Mouse (Mus musculus) skeletal muscle tissue, postnatal 0 days (tissue): ENCODE results near the gene Lman1l. TPM values are rescaled to one million over a fixed set of nuclear protein-coding genes. Genes with fewer than 3 reads are reported as not detected.

ENCODE experiments used
- polyA plus RNA-seq: library from polyadenylated mRNA; unstranded; fragments of >200 nt; fragmentation: Nextera tagmentation; extraction: Ambion mirVana; gene quantifications from 2 replicates; pipeline ENCODE4 v1.2.1, GENCODE M21; 2015

Lman1l gene
- not detected in 2 replicates for polyA plus RNA-seq

DNA sequence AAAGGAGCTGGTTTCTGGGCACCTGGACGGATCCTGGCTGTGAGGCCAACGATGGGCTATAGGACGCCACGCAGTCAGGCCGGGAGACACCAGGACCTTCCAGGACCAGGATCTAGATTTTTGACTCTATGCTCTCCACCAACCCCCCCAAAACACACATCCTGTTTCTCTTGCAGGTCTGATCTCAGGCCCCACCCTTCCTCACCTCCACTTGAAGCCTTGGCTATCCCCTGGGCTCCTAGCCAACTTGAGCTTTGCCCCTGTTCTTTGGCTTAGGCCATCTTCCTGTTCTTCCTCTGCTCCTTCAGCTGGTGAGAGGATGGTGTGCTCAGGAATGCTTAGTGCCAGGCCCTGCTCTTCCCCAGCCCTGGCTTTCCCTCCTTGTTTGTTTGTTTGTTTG, at the start of gene Lman1l:
Gene Lman1l (minus strand): TSS at position 101 of the 400 bp plus-strand sequence.

DNA sequence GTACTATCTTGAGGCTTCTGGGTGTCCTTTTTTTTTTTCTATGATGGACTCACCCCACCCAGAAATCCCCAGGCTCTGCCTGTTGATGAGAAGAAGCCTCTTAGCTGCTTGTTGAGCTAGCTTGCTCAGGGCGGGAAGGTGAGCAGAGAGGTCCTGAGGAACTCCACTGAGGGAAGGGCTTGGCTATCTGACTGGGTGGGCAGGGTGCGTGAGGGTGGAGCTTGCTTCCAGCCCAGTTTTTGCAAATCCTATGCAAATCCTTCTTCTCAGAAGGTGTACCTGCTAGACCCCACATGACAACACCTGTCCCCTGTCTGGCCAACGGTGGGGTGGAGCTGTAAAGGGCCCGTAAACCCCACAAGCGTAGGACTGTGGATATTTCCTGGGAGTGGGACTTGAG, 32.7 kb upstream of the Lman1l start, which contains the start of gene Csk:
Gene Csk (minus strand): TSS at position 349 of the 400 bp plus-strand sequence.

DNA sequence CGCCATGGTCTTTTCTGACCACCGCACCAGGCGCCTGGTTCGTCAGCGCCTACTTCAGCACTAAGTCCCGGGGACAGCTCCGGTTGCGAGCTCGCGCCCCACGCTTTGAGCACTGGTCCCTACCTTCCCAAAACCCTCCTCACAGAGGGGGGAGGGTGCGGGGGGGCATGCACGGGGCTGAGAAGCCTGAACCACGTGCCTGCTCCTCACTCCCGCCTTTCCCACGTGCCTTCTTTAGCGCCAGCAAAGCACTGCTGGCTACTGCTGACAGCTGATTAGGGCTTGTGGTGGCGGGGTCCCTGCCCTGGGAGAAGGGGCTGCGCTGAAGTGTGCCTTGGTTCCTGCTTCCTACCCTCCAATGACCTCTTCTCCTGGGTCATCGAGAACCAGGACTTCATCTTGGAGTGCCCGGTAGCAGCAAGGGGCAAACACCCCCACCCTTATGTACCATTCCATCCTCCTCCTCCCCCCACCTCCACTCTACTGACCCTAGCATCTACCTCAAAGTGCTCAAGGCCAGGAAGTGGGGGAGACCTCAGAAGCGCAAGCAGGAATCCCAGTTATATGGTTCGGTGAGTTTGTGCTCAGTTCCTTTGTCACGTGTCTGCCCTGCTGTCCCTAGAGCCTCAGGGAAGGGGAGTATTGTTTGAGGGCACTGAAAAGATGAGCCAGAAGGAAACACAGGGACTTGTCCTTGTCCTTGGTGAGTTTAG, 14.3 kb downstream of the Lman1l start, which contains the start of gene Cplx3:
Gene Cplx3 (minus strand): TSS at position 143 of the 713 bp plus-strand sequence.

DNA sequence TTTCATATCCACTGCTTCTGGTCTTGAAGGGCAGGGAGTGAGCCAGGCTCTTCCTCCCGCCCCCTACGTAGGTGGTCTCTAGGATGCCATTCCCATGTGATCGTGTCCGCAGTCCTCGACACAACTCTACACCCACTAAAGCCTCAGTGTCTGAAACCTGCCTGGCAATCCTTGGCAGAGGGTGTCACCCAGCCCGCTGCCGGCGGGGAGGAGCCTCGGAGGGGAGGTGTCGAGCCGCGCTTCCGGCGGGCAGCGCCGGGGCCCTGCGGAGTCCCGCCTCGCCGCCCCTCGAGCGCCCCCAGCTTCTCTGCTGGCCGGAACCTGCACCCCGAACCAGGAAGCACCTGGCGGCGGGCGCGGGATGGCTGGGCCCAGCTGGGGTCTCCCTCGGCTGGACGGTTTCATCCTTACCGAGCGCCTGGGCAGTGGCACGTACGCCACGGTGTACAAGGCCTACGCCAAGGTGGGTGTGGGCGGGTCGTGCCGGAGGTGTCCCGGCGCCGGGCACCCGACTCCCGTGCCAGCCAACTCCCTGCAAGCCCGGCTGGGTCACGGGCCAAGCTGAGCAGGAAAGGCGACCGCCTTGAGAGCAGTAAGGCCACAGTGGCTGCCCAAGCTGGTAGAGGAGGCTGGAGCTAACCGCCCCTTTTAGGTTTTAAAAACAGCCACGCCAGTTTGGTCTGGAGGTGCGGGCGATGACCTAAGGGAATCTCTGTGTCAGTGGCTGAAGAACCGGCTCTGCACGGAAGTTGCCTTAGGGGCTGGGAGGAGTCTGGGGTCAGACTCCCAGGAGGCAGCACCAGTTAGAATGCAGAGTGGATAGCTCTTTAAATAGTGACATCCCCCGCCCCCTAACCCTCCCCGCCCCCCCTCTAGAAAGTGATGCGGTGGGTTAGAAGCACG, 31.1 kb downstream of the Lman1l start, which contains the start of gene Ulk3:
Gene Ulk3 (plus strand): TSS at position 229 of the 903 bp plus-strand sequence.

DNA sequence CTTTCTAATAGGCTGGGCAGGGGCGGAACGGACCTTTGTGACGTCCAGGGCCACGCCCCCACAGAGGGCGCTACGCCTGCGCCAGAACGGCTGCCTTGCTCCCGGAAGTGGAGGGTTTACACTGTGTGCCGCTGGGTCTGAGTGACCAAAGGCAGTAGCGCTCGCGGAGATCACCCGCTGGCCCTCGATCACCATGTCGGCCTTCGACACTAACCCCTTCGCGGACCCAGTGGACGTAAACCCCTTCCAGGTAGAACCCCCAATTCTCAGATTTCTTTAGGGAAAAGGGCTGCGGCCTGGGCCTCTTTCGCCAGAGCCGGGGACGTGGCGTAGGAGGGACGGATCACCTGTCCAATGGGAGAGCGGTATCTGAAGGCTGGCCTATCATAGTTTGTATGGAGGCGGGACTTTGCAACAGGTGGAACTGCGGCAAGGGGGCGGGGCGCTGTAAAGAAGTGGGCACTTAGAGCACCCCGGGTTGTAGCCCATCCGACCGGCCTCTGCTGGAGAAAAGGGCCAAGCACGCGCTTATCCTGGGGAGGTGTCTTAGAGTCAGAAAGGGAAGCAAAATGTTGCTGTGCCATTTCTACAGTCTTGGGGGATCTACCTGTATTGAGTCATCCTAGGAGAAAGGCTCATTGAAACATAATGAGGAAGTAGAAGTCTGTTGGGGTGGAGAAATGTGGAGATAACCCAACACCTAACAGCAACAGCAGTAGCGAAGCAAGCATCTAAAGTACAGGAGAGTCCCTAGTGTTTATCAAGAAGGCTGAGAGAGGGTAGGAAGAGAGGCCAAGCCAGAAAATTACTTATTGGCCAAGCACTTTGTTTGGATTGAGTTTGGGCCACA, 59.5 kb downstream of the Lman1l start, which contains the start of gene Scamp2:
Gene Scamp2 (plus strand): TSS at position 83 of the 850 bp plus-strand sequence.

Other genes with a start within 250 kb of the Lman1l start
- 14.5 and 14.9 TPM in 2 replicates for gene Ppcdc, start 180.7 kb downstream of the Lman1l start, polyA plus RNA-seq
- gene Scamp5, start 152.7 kb downstream of the Lman1l start, polyA plus RNA-seq: 7.9 and 8.3 TPM in 2 replicates
- gene Rpp25, start 116.7 kb downstream of the Lman1l start, polyA plus RNA-seq: 0.18 and 0.19 TPM in 2 replicates
- 1,582 and 1,881 TPM in 2 replicates for gene Cox5a, start 99.5 kb downstream of the Lman1l start, polyA plus RNA-seq
- 10.2 and 12.0 TPM in 2 replicates for gene Fam219b, start 83.2 kb downstream of the Lman1l start, polyA plus RNA-seq
- 118 and 126 TPM in 2 replicates for gene Mpi, start 68.0 kb downstream of the Lman1l start, polyA plus RNA-seq
- 77.4 and 83.4 TPM in 2 replicates for gene Scamp2, start 59.8 kb downstream of the Lman1l start, polyA plus RNA-seq
- gene Ulk3, start 31.3 kb downstream of the Lman1l start, polyA plus RNA-seq: 7.6 and 10.5 TPM in 2 replicates
- gene Cplx3, start 14.5 kb downstream of the Lman1l start, polyA plus RNA-seq: 0.09 and 0.10 TPM in 2 replicates
- 10.5 and 13.5 TPM in 2 replicates for gene Csk, start 32.9 kb upstream of the Lman1l start, polyA plus RNA-seq
- not detected in 2 replicates for gene Cyp1a2, start 62.9 kb upstream of the Lman1l start, polyA plus RNA-seq
- not detected in 2 replicates for gene Cyp1a1, start 67.2 kb upstream of the Lman1l start, polyA plus RNA-seq
- gene Edc3, start 87.8 kb upstream of the Lman1l start, polyA plus RNA-seq: 11.0 and 11.1 TPM in 2 replicates
- 33.6 and 34.7 TPM in 2 replicates for gene Clk3, start 145.1 kb upstream of the Lman1l start, polyA plus RNA-seq
- gene Arid3b, start 216.0 kb upstream of the Lman1l start, polyA plus RNA-seq: 2.7 and 2.9 TPM in 2 replicates